Mouse (Mus musculus) kidney, embryonic 16.5 days (tissue): ENCODE data around the gene Arl5a. TPM values are rescaled to one million over a fixed set of nuclear protein-coding genes. Genes with fewer than 3 reads are reported as not detected.

Experiments
- ATAC-seq: fragments of 200-750 bp; cut with Nextera tagmentation; 2 replicates; pipeline ENCODE4 v1.8.0; 2017; ENCODE audit warnings: moderate TSS enrichment; ENCODE audit not compliant: low FRiP score, low TSS enrichment
- H3K27ac ChIP-seq: fragments of 300-500 bp; sonication (generic); 2 replicates; pipeline ENCODE4 v1.5.1; 2014; ENCODE audit warnings: low read length
- H3K27me3 ChIP-seq: fragments of 300-500 bp; sonication (generic); 2 replicates; pipeline ENCODE4 v1.6.1; 2014; ENCODE audit warnings: low read length, control low read depth, mixed read lengths; ENCODE audit not compliant: insufficient read depth
- H3K36me3 ChIP-seq: fragments of 300-500 bp; sonication (generic); 2 replicates; pipeline ENCODE4 v1.6.1; 2014; ENCODE audit warnings: low read length, control low read depth, mixed read lengths; ENCODE audit not compliant: insufficient read depth
- H3K4me1 ChIP-seq: fragments of 300-500 bp; sonication (generic); 2 replicates; pipeline ENCODE4 v1.6.1; 2014; ENCODE audit warnings: low read length, control low read depth, mixed read lengths; ENCODE audit not compliant: insufficient read depth
- H3K4me2 ChIP-seq: fragments of 300-500 bp; sonication (generic); replicated peaks from 2 replicates; pipeline ENCODE4 v1.6.1; 2014; ENCODE audit warnings: low read depth, low read length
- H3K4me3 ChIP-seq: fragments of 300-500 bp; sonication (generic); 2 replicates; pipeline ENCODE4 v1.5.1; 2014; ENCODE audit warnings: mild to moderate bottlenecking, low read length
- H3K9ac ChIP-seq: fragments of 300-500 bp; sonication (generic); replicated peaks from 2 replicates; pipeline ENCODE4 v1.6.1; 2014; ENCODE audit warnings: low read length
- H3K9me3 ChIP-seq: fragments of 300-500 bp; sonication (generic); 2 replicates; pipeline ENCODE4 v1.6.1; 2016; ENCODE audit warnings: low read length, control low read depth
- WGBS: fragments of 180-500 bp; shearing (Covaris S2); extraction: QIAGEN DNeasy Blood & Tissue Kit; methylation state at CpG from one replicate; pipeline ENCODE4 v1.1.7; 2014; 5-methylcytosine and 5-hydroxymethylcytosine counted together
- polyA plus RNA-seq: library from polyadenylated mRNA; unstranded; fragments of >200 nt; fragmentation: Nextera tagmentation; extraction: Ambion mirVana; gene quantifications from 2 replicates; pipeline ENCODE4 v1.2.1, GENCODE M21; 2015

Arl5a gene
- polyA plus RNA-seq, 1 experiment from 2014 or later, result 45.3 TPM

DNA sequence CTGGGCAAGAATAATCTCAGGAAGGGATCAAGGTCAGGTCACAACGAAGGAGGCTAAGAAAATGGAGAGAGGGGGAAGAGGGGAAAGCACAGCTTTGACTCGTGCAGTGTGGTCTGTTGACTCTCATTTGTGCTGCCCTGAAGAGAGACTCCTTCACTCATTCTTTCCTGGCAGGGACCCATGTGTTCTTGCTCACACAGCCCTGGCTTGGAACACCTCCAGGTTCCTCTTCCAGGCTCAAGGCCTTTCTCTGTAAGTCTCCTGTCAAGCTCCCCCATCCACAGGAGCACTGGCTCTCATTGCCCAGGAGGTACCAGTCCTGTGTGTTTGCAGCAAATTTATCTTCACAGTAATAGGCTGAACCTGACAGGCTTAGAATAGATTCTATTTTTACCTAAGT is 53.6 kb downstream of the Arl5a start:
- Histone ChIP-seq H3K27me3 (no peaks in the 10 kb centered on the region), H3K9ac (no peak overlapping the region), H3K27ac (no peak overlapping the region), H3K4me1 (no peaks in the 10 kb centered on the region), H3K36me3 (no peaks in the 10 kb centered on the region), H3K4me3 (no peak overlapping the region), H3K4me2 (no peak overlapping the region), H3K9me3 (no peaks in the 10 kb centered on the region)
- 26% methylated on average over 2 of the region's 2 CpGs for WGBS
- ATAC-seq, result no peak

DNA sequence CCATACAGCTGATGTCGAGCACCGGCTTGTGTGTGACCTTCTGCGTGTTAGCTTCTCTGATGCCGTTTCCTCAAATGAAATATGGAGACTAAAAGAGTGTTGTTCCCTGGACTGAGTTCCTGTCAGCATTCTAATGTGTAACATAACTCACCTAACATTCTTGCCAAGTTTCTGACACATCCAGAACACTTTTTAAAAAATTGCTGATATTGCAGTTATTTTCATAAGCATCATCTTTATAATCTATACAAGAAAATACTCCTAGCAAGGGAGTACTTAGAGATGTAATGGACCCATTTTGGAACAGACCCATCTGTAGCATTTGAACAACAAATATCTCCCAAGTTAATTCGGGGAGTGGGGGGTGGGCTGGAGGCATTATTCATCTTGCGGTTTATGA is 55.1 kb downstream of the Arl5a start:
- no peaks in the 10 kb centered on the region for H3K9me3 ChIP-seq
- no peak overlapping the region for H3K4me2 ChIP-seq
- 70% methylated on average over 6 of the region's 6 CpGs for WGBS
- no peak overlapping the region for H3K27ac ChIP-seq
- no peak for ATAC-seq
- H3K36me3 ChIP-seq, result no peaks in the 10 kb centered on the region
- no peak overlapping the region for H3K9ac ChIP-seq
- H3K27me3 ChIP-seq, result no peaks in the 10 kb centered on the region
- H3K4me3 ChIP-seq, result no peak overlapping the region
- H3K4me1 ChIP-seq, result no peaks in the 10 kb centered on the region

DNA sequence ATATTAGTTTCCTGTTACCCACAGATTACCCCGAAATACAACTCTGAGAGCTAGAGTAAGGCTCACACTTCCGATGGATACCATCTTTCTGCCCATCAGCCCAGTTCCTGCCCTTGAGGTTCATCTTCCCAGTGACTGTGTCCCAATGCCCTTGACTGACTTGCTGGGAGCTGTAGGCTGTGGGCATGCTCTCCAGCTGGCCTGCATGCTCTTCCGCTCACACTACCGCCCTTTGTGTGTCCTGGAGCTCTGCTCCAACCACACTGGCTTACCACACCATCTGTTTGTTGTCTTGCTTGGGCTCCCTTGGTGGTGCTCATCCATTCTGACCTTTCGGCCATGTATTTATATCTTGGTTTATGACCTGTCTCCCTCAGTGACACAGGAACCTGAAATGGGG is 57.0 kb downstream of the Arl5a start:
- 77% methylated on average over 5 of the region's 5 CpGs for WGBS
- Histone ChIP-seq H3K9me3 (no peaks in the 10 kb centered on the region), H3K4me2 (no peak overlapping the region), H3K9ac (no peak overlapping the region), H3K27ac (no peak overlapping the region), H3K4me1 (no peaks in the 10 kb centered on the region), H3K27me3 (no peaks in the 10 kb centered on the region), H3K4me3 (no peak overlapping the region), H3K36me3 (no peaks in the 10 kb centered on the region)
- 0 out of 2 replicates have a peak, but pooled peaks have one; percentile 22 for ATAC-seq

DNA sequence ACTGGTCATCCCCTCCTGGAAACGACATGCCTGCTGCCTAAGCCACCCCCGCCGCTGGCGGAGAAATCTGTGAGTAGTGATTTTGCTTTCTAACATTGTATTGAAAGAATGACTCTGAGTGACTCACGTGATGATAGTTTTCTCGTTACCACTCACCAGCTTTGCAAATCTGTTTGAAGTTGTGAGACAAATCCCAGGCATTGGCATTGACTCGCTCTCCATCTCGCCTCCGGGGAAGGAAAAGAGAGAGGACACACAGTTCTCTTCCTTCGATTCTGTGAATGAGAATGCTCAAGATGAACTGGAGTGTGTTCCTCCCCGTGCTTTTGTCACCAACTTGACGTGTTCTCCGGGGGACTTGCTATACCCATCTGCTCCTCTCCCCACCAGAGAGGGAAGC is 57.5 kb downstream of the Arl5a start:
- Histone ChIP-seq H3K4me2 (no peak overlapping the region), H3K4me1 (no peaks in the 10 kb centered on the region), H3K27me3 (no peaks in the 10 kb centered on the region), H3K4me3 (no peak overlapping the region), H3K36me3 (no peaks in the 10 kb centered on the region), H3K9me3 (no peaks in the 10 kb centered on the region), H3K27ac (no peak overlapping the region), H3K9ac (no peak overlapping the region)
- no peak for ATAC-seq
- 76% methylated on average over 13 of the region's 13 CpGs for WGBS

DNA sequence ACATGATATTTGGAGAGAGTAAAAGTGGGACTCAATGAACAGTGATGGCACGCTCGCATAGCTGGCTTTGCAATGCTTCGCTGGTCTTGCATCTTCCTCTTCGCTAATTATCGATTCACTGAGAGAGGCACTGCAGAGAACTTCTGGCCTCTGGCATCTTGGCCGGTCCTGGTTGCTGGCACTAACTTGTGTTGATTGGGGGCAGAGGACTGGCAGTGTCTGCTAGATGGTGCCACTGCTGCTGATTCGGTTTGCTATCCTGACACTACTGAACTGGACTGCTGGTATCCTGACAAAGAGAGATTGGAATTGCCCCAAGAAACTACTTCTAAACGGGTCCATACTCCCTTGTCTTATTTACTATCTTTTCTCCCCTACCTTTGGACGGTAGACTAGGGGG is 63.6 kb downstream of the Arl5a start:
- Histone ChIP-seq H3K27ac (no peak overlapping the region), H3K27me3 (no peaks in the 10 kb centered on the region), H3K4me2 (no peak overlapping the region), H3K4me1 (no peaks in the 10 kb centered on the region), H3K36me3 (no peaks in the 10 kb centered on the region), H3K4me3 (no peak overlapping the region), H3K9me3 (no peaks in the 10 kb centered on the region), H3K9ac (no peak overlapping the region)
- 87% methylated on average over 9 of the region's 9 CpGs for whole genome bisulfite sequencing
- ATAC-seq, result no peak

DNA sequence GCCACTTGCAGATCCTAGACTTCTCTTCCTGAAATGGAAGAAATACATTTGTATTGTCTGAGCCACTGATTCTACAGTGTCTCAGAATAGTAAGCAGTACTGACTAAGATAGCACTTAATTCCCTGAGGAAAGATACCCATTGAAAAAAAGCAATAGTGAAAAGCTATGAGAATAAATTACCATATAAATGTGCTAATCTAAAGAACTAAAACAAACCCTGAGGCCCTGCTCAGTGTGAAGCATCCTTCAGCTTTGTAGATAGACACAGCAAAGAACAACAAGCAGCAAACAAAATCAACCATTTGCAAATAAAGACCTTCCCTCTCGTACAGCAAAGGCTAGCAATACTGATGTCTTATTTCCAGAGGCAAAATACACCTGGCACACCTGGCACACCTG is 65.0 kb downstream of the Arl5a start:
- Histone ChIP-seq H3K9ac (no peak overlapping the region), H3K4me1 (no peaks in the 10 kb centered on the region), H3K27me3 (no peaks in the 10 kb centered on the region), H3K4me3 (no peak overlapping the region), H3K9me3 (no peaks in the 10 kb centered on the region), H3K36me3 (no peaks in the 10 kb centered on the region), H3K4me2 (no peak overlapping the region), H3K27ac (no peak overlapping the region)
- 86% methylated on average over 1 of the region's 1 CpGs for WGBS
- ATAC-seq, result no peak

DNA sequence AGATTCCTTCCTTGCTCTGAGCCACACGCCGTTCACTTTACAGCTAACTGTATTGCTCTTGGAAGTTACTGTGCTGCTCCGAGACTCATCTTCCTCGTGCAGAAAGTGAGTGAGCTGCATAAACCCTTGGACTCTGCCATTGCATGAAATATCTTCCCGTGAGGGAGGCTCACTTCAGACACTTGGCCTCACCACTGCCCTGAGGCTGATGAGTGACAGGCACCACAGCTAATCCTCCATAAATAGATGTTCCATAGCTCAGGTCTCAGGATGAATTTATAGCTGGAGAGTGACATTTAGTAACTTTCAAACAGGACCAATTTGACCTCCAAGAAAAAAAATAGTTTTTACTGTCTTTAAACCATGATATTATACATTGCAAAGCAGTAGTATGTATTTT is 66.5 kb downstream of the Arl5a start:
- no peaks in the 10 kb centered on the region for H3K27me3 ChIP-seq
- H3K36me3 ChIP-seq, result no peaks in the 10 kb centered on the region
- ATAC-seq, result no peak
- H3K4me3 ChIP-seq, result no peak overlapping the region
- WGBS, result 78% methylated on average over 5 of the region's 5 CpGs
- H3K9ac ChIP-seq, result no peak overlapping the region
- no peaks in the 10 kb centered on the region for H3K4me1 ChIP-seq
- no peak overlapping the region for H3K4me2 ChIP-seq
- no peak overlapping the region for H3K27ac ChIP-seq
- H3K9me3 ChIP-seq, result no peaks in the 10 kb centered on the region

DNA sequence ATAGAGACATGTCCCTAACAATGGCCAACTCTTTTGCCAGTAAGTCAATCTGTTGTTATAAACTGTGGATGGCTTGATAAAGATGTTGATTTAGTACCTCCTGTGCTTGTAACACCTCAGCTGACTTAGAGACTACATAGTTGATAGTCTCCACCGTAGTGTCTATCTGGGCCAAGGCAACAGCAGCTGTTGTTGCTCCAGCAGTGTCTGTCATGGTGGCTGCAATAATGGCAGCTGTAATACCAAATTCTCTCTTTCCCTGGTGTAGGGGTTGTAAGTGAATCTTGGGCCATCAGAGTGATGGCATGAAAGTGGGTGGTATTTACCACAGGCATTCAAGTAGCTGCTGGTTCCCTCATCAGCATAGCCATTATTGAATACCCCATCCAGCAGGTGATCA is 73.7 kb downstream of the Arl5a start:
- Histone ChIP-seq H3K9me3 (no peaks in the 10 kb centered on the region; the same call in 1 of the 2 replicates), H3K9ac (no peak overlapping the region), H3K4me3 (no peak overlapping the region), H3K4me2 (no peak overlapping the region), H3K27ac (no peak overlapping the region), H3K36me3 (no peaks in the 10 kb centered on the region), H3K4me1 (no peaks in the 10 kb centered on the region), H3K27me3 (no peaks in the 10 kb centered on the region)
- ATAC-seq, result no peak
- 86% methylated on average over 1 of the region's 1 CpGs for WGBS

Other genes starting within 250 kb of the Arl5a start
- 4.9 TPM in 2 replicates for gene Neb, start 46.4 kb downstream of the Arl5a start, polyA plus RNA-seq